Mouse (Mus musculus) left cerebral cortex, adult 2 months (tissue): ENCODE measurements around the gene Prdm1. TPM values are rescaled to one million over a fixed set of nuclear protein-coding genes. Genes with fewer than 3 reads are reported as not detected.

Experiments
- DNase-seq, 2 experiments: peaks; one replicate each; pipeline ENCODE4 v3.0.0; 2021 to 2022; ENCODE audit warnings: low spot score in 2 of 2, mixed read lengths in 1 of 2; ENCODE audit errors: extremely low spot score in 1 of 2
- H3K27ac ChIP-seq: fragments of 200-600 bp; 2 replicates; pipeline ENCODE4 v1.8.1; 2022
- H3K4me3 ChIP-seq: fragments of 200-600 bp; 2 replicates; pipeline ENCODE4 v1.8.1; 2022
- CTCF ChIP-seq: fragments of 200-600 bp; IDR thresholded peaks from 2 replicates; pipeline ENCODE4 v1.8.1; 2022; ENCODE audit warnings: antibody characterized with exemption, mild to moderate bottlenecking, moderate library complexity
- intact Hi-C: fragments of 180-260 bp; cut with DNase I; formaldehyde crosslinking; loops from one replicate; pipeline ENCODE4 v1.15.1; 2025
- total RNA-seq, 2 experiments: library from RNA; stranded (reverse); gene quantifications; 2 replicates each; pipeline ENCODE4 v1.2.3; 2021

The Prdm1 gene
- total RNA-seq, 2 experiments from 2014 or later: 0.93 to 0.94 TPM

GRCm38 (mm10) chr10:44450835-44451234, 77.5 kb downstream of the Prdm1 start:
- no peak for DNase-seq
- intact Hi-C loops: no loop called here
- no peak for TF ChIP-seq CTCF
- Histone ChIP-seq H3K4me3 (no peak overlapping the region), H3K27ac (no peak overlapping the region)

- no peak for TF ChIP-seq CTCF
- Histone ChIP-seq H3K27ac (no peak overlapping the region), H3K4me3 (no peak overlapping the region)
- intact Hi-C loops: no loop called here
- DNase-seq: no peak
These were observed 78.2 kb downstream of the Prdm1 start for GRCm38 (mm10) chr10:44450108-44450507.

DNA sequence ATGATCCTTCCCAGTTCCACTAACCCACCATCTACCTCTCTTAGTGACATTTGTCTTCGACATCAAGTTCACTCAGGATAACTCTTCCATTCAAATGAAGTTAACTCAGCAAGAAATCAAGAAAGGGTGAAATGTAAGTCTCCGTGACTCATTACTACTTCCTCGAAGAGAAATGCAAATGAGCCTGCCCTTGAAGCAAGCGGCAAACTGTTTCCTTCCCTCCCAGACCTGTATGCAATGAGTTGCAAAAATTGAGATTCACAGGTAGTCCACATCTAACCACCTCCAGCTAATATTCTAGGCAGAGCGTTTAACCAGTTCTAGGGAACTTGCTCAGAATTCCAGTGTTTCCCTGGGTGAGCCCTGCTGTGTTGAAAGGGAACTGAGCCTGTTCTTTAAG, 78.6 kb downstream of the Prdm1 start:
- H3K4me3 ChIP-seq: no peak overlapping the region
- intact Hi-C loops: no loop called here
- no peak for TF ChIP-seq CTCF
- H3K27ac ChIP-seq: no peak overlapping the region
- no peak for DNase-seq

DNA sequence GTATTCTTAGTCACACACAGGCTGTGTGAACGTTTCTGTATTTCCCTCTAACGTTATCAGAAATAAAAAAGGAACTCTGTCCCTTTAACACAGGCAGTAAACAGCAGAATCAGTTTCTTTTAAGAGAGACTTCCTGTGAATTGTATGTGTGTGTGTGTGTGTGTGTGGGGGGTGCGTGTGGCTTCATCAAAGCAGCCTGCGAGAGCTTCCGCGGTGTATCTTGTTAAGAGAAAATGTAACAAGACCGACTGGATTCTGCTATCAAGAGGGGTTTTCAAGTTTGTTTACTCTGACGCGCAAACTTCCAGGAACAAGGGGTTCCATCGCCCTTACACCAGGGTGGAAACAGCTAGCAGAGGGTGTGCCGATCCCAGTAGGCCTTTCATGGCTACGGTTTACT, 80.1 kb downstream of the Prdm1 start:
- intact Hi-C loops: no loop called here
- no peak for TF ChIP-seq CTCF
- no peak overlapping the region for H3K27ac ChIP-seq

DNA sequence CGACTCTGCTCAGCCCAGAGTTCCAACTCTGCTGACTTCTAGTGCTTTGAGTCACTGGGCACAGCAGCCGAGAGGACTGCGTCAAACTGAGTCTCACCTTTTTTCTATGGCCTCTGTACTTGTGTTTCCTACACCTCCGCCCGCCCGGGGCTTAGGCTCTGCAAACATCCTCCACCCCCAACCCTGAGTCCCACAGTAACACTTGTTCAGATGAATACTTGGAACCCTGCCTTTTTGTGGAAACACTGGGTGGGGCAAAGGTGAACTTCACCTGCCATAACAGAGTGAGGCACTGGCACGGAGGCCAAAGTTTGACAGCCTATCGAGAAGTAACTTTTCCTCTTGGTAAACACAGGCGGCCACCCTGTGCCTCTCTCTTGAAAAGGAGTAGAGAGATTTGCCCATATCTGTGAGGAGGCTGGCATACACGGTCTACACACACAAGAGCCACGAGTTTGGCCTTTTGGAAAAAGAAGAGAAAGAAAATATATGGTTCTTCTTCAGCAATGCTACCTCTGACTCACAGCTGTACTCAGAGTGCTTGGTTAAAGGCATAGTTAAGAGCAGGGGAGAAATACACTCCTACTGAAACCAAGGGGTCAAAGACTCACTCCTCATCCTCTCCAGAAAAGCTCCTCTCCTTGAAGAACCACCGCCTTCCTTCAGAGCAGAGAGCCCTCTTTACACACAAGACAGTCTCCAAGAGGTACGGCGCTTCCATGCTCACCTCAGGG, 80.7 kb downstream of the Prdm1 start:
- intact Hi-C loops: no loop called here
- H3K27ac ChIP-seq: 0 out of 2 replicates have a peak overlapping the region, but pooled peaks have one; percentile 24
- TF ChIP-seq CTCF: no peak
- H3K4me3 ChIP-seq: no peak overlapping the region
- DNase-seq: no peak

More for the DNA sequence above, 80.1 kb downstream of the Prdm1 start:
- H3K4me3 ChIP-seq: no peak overlapping the region
- DNase-seq: no peak

GRCm38 (mm10) chr10:44447001-44447400, 81.3 kb downstream of the Prdm1 start:
- no peak for DNase-seq
- Histone ChIP-seq H3K27ac (no peak overlapping the region), H3K4me3 (no peak overlapping the region)
- no peak for TF ChIP-seq CTCF
- intact Hi-C loops: no loop called here

DNA sequence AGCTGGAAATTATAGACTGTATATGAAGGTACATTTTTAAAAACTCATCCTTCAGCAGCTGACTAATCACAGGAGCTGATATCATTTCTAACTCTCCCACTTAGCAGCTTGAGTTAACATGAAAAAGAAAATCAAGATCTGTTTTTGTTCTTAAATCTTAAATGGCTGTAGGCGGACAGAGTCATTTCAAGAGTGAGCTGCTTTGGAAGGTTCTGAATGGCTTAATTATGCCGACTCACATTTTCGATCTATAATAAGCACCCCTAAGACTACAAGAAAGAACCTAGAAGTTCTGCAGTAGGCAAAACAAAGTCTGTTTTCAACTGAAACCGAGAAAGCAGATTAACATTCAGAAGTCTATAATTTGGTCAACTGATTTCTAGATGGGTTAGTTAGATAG, 83.9 kb downstream of the Prdm1 start:
- no peak for TF ChIP-seq CTCF
- Histone ChIP-seq H3K4me3 (no peak overlapping the region), H3K27ac (no peak overlapping the region)
- DNase-seq: no peak
- intact Hi-C loops: no loop called here

GRCm38 (mm10) chr10:44443696-44444095, 84.6 kb downstream of the Prdm1 start:
- no peak for DNase-seq
- intact Hi-C loops: no loop called here
- Histone ChIP-seq H3K27ac (no peak overlapping the region), H3K4me3 (no peak overlapping the region)
- no peak for TF ChIP-seq CTCF

- intact Hi-C loops: no loop called here
- TF ChIP-seq CTCF: no peak
- no peak overlapping the region for H3K4me3 ChIP-seq
- no peak for DNase-seq
- H3K27ac ChIP-seq: no peak overlapping the region
These were observed 88.6 kb downstream of the Prdm1 start for GRCm38 (mm10) chr10:44439732-44440131.

DNA sequence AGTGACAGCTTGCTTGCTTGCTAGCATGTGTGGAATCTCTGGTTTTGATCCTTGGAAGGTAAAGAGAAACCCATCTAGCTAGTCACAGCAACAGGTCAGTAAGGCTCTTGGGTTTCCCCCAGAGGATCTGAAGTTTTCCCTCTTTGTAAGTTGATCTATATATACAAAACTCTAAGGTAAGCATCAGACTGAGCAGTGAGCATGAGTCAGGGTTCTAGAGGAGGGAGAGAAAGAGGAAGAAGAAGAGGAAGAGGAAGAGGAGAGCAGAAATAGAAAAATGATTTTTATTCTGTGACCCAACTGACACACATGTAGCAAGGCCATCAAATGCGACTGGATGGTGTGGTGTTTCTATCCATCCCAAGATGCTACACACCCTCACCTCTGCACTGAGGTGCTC, 90.7 kb downstream of the Prdm1 start:
- H3K27ac ChIP-seq: no peak overlapping the region
- DNase-seq: no peak
- TF ChIP-seq CTCF: no peak
- no peak overlapping the region for H3K4me3 ChIP-seq
- intact Hi-C loops: no loop called here

- intact Hi-C loops: loop anchor here (1.0 kb wide), 1 partner anchor 56 kb away; no protein-coding TSS in a partner anchor
- TF ChIP-seq CTCF: no peak
- DNase-seq: no peak
- H3K4me3 ChIP-seq: no peak overlapping the region
- H3K27ac ChIP-seq: no peak overlapping the region
These were observed 92.3 kb downstream of the Prdm1 start for GRCm38 (mm10) chr10:44435956-44436355.

GRCm38 (mm10) chr10:44434702-44435181, 93.6 kb downstream of the Prdm1 start:
- Histone ChIP-seq H3K4me3 (no peak overlapping the region), H3K27ac (no peak overlapping the region)
- no peak for TF ChIP-seq CTCF
- intact Hi-C loops: loop anchor here (1.0 kb wide), 1 partner anchor 54 kb away; no protein-coding TSS in a partner anchor
- DNase-seq: peak; percentile 25 to 47

GRCm38 (mm10) chr10:44432235-44432634, 96.1 kb downstream of the Prdm1 start:
- Histone ChIP-seq H3K27ac (no peak overlapping the region), H3K4me3 (no peak overlapping the region)
- DNase-seq: no peak
- TF ChIP-seq CTCF: no peak
- intact Hi-C loops: no loop called here
